Mouse (Mus musculus) heart, adult 11 months (tissue): ENCODE data around the gene Nckap5l.

Source experiments
- DNase-seq: peaks from one replicate; pipeline ENCODE4 v3.0.0; 2022

Gene Nckap5l

DNA sequence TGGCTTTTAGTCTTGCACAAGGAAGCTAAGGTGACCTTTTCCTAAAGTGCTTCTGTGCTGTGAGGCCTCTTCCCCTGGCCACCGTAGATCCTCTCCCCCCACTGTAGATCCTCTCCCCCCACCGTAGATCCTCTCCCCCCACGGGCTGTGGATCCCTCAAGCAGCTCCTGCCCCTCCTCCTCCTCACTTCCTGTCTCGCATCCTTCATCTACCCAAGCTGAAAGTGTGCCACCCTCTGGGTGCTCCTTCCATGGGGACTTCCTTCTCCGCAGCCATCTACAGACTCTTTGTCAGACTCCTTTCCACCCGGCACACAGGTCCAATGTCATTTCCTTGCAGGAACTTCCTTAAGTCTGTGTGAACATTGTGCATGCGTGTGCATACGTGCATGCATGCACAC is 27.2 kb downstream of the Nckap5l start:
- DNase-seq = peak; percentile 89

DNA sequence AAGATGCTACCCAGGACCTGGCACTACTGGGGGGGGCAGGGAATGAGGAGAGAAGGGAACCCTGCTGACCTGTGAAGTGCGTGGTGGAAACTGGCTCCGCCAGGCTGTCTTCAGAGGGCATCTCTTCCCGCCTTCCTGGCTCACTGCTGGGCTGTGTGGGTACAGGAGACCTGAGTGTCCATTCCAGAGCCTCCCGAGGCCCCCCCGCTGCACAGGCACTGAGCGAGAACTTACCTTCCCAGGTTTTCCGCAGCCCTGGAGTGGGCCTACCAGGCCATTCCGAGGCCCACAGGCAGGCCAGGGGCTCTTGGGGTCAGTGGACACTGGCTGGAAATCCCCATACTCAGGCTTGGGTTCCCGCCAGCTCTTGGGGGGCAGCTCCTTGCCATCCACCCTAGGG is 33.7 kb downstream of the Nckap5l start:
- DNase-seq = peak; percentile 90

DNA sequence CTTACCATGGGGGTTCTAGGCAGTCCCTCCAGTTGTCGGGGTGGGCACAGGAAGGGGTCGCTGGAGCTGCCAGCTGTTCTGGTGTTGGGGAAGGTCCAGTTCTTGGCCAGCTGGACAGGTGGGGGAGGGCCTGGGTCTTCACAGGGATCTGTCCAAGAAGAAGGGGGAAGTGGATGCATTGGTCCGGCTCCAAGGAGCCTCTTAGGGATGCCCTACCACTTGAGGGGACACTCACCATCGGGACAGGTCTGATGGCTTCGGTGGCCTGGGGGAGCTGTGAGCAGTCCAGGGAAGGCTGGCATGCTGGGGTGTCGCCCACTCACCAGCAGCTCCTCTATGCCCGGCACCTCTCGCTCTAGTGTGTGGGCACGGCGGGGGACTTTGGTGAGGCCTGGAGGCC is 34.4 kb downstream of the Nckap5l start:
- peak; percentile 92 for DNase-seq

DNA sequence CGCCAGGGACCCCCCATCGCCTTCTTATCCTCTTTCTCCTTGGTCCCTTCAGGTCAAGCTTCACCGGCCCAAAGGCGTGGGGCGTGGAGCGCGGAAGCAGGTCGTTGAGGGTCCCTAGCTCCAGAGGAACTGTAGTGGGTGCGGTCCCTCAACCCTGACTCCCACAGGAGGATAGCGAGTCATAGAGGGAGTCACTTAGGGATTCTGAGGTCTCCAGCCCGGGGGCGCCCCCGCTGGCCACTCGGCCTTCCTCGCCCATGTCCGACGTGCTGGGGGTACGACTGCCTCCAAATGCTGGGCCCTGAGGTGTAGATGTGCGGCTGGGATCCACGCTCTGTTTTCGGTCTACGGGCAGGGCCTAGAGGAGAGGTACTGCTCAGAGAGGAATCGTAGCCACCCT is 35.0 kb downstream of the Nckap5l start:
- peak; percentile 93 for DNase-seq

DNA sequence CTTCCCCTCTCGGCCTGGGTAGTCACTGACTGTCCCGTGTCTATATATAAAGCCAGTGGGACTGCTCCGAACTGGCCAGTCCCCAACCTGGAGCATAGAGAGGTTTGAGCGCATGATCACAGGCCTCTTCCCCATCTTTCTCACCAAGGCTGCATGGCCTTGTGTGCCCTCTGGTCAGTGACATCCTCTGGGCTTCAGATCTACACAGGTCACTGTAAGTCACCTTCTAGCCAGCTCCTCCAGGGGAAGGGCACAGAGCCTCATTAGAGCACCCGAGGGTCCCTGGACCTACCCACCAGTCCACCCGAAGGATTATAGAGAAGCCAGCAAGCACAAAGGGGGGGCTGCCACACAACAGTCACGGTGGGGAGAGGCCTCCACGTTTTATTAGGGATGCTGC is 35.9 kb downstream of the Nckap5l start:
- DNase-seq = peak; percentile 94

DNA sequence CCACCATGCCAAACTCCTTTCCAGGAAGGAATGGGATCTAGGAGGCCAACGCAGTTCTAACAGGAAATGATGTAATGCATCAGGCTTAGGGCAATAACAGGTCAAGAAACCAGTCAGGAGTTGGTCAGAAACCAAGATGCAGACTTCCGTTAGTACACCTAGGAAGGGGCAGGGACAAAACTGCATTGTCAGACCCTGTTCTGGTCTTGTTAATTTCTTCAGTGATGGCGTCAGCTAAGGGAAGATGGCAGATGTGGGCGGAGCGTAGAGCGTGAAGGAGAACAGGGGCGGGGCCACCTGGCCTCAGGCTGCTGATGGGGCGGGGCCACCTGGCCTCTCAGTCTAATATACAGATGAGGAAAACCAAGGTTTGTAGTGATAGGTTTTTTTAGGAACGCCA is 36.4 kb downstream of the Nckap5l start:
- no peak for DNase-seq

DNA sequence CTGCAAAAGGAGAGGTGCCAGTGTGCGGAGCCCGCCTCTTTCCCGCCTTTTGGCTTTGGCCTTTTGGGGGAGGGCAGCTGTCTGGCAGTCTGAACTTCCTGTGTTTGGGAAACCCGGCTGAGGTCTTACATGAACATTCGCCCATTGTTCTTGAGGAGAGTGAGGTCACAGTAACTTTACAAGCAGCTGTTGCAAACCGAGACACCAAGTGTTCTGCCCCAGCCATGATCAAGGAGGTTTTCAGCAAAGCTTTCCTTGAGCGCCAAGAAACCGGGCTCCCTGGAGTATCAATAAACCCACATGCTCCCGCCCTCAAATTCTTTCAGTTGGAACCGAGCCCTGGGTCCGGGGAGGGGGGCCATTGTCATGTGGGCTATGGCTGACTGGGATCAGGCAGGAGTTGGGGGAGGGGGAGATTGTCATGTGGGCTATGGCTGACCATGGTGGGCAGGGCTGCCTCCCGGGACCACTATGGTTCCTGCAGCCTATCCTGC is 37.0 kb downstream of the Nckap5l start:
- DNase-seq = peak; percentile 99

DNA sequence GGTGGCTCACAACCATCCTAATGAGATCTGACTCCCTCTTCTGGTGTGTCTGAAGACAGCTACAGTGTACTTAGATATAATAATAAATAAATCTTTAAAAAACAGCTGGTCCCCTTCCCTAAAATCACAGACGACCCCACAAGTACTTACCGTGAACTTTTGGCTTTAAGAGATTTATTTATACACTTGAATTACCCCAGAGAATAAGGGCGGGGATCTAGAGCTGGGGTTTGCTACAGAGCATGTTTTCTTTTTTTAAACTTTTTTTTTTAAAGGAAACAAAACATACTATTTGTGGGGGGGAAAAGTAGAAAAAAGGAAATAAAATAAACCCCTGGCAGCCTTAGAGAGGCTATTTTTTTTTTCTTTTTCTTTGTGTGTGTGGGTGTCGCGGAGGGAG is 37.4 kb downstream of the Nckap5l start:
- DNase-seq = no peak

DNA sequence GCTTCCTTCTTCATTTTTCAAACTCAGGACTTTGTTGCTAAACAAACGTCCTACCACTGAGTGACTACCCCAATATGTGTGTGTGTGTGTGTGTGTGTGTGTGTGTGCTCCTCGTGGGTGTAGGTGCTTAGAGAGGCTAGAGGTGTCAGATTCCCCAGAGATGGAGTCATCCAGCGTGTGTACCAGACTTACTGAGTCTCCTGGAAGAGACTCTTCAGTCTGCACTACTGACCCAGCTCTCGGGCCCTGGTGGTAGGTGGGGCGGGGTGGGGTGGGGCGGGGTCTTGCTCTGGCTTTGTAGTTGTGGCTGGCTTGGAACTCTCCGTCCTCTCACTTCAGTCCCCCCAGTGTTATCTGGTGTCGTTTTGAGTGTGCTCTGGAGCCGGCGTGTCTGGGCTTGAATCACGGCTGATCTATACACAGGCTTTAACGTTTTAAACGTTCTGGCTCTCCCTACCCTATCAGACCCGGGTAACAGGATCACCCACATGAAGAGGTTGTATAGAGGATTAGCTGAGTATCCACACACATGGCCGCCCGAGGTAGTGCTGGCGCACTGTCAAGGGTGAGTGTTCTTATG is 39.8 kb downstream of the Nckap5l start:
- DNase-seq = no peak

DNA sequence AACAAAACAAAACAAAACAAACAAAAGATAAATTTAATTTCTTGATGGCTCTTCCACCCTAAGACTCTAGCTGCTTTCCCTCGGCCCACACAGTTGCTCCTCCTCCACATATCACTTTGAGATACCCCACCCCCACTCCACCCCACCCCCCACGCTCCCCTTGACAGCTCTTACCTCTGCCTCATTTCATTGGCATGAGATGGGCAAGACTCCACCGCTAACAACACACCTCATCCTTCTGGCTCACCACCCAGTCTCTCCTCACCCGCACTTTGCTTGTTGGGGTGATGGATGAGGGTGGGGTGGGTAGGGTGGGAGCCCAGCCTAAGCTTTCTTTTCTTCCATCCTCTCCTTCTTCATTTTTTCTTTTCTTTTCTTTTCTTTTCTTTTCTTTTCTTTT is 40.6 kb downstream of the Nckap5l start:
- peak; percentile 92 for DNase-seq

DNA sequence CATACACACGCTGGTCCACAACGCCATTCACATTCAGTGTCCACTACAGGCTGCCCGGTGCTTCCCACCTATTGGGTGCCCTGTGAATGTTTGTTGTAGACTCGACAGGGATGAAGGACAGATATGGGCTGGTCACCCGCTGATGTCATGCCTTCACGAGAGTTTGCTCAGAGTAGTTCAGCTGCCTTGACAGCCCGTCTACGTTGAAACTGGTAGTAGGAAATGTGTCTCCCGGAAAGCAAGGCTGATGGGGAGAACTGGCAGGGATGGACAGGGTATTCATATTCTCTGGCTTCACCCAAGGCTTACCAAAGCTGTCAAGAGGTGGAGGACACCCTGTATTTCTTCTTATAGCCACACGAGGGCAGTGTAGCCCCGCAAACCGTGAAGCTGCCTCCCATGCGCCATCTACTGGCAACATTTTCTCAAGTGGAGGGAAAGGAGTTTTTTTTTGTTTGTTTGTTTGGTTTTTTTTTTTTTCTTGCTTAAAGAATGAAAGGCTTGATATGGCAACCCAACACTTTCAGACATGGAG is 41.1 kb downstream of the Nckap5l start:
- DNase-seq = peak; percentile 96

DNA sequence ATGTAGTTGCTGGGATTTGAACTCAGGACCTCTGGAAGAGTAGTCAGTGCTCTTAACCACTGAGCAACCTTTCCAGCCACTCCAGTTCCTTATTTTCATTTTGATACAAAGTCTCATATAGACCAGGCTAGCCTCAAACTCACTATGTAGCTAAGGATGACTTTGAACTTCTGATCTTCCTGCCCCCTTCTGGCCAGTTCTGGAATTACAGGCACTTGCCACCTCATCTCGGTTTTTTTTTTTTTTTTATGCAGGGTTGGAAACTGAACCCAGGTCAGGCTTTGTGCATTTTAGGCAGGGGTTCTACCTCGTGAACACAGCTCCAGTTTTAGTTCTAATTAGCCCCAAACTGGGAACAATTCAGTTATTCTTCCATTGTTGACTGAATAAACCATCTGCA is 41.8 kb downstream of the Nckap5l start:
- no peak for DNase-seq

DNA sequence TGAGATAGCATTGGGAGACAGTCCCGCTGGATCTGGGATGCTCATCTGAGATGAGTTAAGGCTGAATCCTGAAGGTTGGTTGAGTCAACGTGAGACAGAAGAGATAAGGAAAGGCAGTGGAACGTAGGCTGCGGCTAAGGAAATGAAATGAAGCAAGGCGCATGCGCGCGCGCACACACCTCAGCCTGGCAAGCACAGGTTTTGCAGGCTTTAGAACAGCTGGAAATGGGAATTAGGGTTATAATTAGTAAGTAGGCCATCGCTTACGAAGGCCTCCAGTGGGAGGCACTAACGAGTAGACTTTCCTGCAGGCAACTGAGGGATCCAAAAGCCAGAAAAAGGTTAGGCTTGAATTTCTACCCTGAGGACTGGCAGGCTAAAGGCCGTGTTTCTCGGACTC is 45.8 kb downstream of the Nckap5l start:
- no peak for DNase-seq

DNA sequence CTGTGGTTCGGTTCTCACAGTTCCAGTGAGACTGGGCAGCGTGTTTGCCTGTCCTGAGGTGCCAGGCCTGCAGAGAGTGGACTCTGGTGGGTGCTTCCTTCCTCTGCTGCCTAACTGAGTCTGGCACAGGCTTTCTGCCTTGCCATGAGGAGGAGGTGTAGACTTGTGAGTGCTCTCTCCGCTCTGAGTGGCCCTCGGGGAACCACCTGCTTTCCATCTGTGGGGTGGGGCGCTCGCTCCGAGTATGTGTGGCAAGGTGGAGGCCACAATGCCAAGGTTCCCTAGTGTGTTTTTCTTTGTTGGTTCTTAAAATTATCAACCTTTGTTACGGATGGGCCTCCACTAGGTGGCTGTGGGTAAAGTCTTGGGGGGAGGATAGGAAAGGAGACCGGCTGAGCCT is 48.7 kb downstream of the Nckap5l start:
- no peak for DNase-seq

DNA sequence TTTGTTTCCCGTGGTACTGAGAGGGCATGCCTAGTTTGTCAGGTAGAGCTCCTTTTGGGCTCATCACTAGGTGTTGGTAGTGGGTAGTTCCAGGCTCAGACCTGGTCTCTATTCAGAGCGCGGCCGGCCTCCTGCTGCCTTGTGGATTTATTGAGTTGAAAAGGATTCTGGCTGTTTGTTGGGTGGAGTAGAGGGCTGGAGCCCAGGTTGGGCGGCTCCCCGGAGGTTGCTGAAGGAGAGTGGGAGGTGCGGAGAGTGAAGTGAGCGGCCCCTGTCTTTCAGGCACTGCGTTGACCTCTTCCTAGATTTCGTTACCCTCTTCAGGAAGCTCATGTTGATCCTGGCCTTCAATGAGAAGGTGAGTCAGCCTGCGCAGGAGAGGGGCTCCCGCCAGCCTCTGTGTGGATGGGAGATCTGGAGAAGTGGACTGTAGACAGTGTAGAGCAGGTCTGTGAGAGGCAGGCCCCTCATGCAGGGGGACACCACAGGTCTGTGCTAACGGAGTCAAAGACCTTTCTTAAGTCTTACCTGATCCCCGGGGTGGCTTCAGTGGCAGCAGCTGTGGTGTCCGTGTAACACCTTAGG is 50.5 kb downstream of the Nckap5l start:
- DNase-seq = peak; percentile 91

DNA sequence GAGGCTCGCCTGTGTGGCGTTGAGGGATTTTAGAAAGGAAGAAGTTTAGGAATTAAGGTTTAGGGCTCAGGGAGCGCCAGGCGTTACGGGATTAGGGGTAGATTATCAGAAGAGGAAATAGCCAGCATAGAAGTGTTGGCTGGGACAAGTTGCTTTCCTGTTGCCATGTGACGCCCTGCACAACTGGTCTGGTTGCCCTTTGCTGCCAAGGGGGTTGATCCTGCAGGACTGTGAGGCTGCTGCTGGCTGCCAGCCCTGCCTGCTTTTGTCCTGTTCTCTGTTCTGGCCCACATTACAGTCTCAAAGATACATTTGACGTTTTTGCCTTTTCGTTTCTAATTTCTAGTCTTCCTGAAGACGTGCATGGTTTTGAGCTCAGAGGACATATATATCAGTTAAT is 52.4 kb downstream of the Nckap5l start:
- DNase-seq = peak; percentile 97

DNA sequence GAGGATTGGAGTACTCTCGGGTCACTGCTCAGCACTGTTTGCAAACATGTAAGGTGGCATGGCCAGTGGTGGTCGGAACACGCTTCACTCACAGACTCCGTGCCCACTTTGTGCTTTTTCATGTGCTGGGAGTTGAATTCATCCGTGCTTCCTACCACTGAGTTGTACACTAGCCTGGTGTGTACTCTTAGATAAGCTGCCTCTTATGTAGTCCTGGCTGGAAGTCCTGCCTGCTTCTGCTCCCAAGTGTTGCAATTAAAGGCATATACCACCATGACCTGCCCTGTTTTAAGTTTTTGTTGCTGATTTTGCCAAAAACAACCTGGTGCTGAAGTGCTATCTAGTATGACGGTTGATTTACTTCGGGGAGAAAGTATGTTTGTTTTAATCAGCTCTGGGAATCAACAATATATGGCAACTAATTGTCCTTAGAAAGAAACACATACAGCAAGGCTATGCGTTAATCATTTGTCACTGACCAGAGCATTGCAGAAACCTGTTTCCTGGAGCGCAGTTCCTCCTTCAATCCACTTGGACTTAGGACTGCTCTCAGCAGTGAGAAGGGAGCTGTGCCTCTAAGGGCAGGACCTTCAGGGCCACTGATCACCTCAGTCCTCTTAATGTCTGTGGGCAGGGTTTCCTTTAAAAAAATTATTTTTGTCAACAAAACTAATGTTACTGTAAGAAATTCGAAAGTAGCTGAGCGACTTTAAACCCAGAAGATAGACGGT is 54.2 kb downstream of the Nckap5l start:
- DNase-seq = no peak

DNA sequence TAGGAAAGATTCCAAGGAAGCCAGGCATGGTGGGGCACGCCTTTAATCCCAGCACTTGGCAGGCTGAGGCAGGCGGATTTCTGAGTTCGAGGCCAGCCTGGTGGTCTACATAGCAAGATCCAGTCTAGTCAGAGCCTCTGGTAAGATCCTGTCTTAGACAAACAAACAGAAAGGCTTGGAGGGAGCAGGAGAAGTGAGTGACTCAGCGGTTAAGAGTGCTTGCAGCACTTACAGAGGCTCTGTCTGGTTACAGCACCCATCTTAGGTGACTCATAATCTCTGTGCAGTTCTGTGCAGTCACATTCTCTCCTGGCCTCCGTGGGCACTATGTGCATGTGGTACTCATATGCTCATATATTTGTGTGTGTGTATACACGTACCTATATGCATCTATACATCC is 56.9 kb downstream of the Nckap5l start:
- DNase-seq = no peak

DNA sequence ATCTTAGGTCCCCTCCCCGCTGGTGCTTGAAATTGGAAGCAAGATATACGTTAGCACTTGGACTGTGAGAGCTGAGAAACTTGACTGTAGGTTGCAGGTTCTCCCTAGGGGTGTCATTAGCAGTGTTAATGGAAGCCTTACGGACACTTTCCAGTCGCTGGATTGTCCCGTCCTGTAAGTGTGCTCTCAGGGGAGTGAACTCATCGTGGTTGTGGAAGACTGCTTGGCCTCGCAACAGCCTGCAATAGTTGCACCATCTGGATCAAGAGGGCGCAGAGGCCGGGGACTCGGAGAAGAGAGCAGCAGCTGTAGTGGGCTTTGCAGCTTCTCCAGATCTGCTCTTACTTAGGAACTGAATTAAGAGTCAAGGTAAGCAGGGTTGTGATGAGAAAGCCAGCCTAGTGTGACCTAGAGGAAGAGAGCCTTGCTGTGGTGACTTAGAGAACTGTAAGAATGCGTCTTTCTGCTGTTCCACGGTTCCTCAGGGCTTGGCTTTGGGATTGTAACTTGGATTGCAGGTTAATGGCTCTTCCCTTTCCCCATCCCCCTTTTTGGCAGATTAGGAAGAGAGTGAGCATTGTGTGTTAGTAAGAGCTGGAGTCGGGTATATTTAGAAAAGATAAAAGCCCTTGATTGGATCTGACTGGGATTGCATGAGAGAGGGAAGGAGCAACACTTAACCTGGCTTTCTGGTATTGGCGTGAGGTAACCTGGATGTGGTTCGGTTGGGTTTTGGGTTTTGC is 57.9 kb downstream of the Nckap5l start:
- peak; percentile 95 for DNase-seq

DNA sequence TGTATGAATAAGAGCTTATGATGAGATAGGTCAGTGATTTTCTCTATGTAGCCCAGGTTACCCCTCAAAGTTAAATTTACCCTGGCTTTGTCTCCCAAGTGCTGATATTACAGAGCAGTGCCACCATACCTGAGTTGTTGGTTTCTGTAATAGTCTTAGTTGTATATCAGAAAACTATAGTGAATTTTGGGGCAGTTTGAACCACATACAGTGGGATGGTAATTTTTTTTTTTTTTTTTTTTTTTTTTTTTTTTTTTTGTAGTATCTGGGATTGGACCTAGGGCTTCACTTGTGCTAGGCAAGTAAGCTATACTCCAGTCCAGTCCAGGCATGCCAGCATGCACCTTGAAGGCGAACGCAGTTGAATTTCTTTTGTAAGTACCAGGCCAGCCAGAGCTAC is 59.9 kb downstream of the Nckap5l start:
- DNase-seq = no peak

DNA sequence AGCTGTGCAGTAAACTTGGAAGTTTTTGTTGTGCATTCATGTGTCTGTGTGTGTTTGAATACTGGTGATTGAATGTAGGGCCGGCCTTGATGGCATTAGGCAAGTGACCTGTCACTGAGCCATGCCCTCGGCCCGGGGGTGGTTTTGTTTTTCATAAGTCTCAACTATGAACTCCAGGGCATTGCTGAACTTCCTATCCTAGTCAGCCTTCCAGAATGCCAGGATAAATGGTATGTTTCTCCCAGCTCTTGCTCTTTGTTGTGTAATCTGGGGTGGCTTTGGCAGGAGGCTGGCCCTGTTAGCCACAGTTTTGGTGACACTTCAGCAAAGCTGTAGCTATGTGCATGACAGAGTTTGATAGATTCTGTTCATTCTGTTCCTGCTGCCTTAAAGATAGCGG is 60.7 kb downstream of the Nckap5l start:
- DNase-seq = no peak

DNA sequence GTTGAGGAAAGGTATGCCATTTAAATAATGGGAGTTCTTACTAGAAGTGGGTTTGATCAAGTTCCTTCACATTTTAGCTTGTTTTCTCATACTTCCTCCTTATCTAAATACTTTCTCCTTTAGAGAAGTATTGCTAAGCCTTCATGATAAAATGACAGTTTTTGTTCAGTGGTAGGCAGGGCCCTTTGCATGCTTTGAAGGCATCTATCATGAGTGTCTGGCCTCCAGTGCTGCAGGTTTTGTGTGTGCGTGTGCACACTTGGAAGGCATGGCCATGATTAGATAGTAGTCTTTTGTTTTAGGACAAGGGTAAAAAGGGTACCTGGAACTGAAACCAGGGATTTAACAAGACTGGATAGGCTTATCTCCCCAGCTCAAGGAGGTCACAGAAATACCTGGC is 61.1 kb downstream of the Nckap5l start:
- DNase-seq = no peak
